In the genomic region with DNA sequence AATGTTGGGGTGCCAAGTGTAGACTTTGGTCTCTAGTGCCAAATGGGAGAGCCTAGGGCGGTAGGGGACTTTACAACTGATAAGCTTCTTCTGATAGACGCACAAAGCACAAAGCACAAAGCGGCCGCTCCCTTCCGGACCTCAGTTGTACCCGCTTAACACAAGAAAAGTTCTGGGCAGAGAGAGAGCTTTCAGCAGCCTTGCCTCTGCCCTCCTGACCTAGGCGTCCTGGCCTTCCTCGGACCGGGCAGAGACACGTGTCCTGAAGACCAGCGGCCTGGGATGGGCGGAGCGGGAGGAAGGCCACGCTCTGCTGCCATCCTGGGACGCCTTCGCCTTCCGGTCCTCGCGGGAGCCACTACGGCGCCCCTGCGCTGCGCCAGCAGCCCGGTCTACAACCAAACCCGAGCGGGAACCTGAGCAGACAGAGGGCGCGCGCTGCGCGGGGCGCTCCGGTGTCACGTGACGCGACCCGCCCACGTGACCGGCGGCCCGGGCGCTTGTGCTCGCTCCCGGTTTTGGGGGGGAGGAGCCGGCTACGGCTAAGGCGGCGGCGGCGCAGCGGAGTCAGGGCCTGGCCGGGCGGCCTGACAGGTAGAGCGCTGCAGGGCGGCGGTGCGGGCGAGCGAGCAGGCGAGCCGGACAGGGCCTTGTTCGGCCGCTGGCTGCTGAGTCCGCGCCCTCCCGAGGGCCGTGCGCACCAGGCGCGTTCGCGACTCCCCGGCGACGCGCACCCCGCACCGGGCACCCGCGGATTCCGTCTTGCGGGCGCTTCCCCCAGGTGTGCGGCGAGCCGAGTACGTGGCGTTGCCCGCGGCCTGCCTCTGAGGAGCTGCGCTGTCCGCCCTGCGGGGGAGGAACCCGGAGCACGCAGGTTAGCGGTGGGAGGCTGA, we compare ENCODE assay signal across 8 mouse cellular contexts. TPM values are rescaled to one million over a fixed set of nuclear protein-coding genes. Genes with fewer than 3 reads are reported as not detected.
A peak's percentile ranks its signal among the peaks of the same experiment; 100 is the strongest.
DNase-seq lines count a peak whose midpoint lies in the region; ATAC-seq and TF ChIP-seq lines count a peak whose summit lies in the region.

A gene (plus strand): TSS at position 499 of the 893 bp plus-strand sequence.

- H3K27me3 ChIP-seq in hindbrain, embryonic 10.5 days (ENCODE audit: insufficient read depth, poor library complexity, severe bottlenecking), result no peaks in the 10 kb centered on the region
- no peaks in the 10 kb centered on the region for H3K27me3 ChIP-seq in lung, postnatal 0 days (replicated peaks; ENCODE audit: insufficient read depth, low read length)

- H3K36me3 ChIP-seq in hindbrain, embryonic 10.5 days, result no peaks in the 10 kb centered on the region
- H3K36me3 ChIP-seq in lung, postnatal 0 days (ENCODE audit: insufficient read depth, low read length), result no peaks in the 10 kb centered on the region

- H3K9me3 ChIP-seq in hindbrain, embryonic 10.5 days, result no peaks in the 10 kb centered on the region
- no peaks in the 10 kb centered on the region for H3K9me3 ChIP-seq in lung, postnatal 0 days (ENCODE audit: low read length)

- peak within 1 kb of the TSS; percentile 99 for H3K27ac ChIP-seq in hindbrain, embryonic 10.5 days
- peak within 1 kb of the TSS; percentile 93 for H3K27ac ChIP-seq in lung, postnatal 0 days (ENCODE audit: low read length)

- H3K9ac ChIP-seq in lung, postnatal 0 days (replicated peaks; ENCODE audit: low read depth), result peak within 1 kb of the TSS; percentile 97

- H3K4me3 ChIP-seq in hindbrain, embryonic 10.5 days, result peak within 1 kb of the TSS; percentile 85
- H3K4me3 ChIP-seq in lung, postnatal 0 days (ENCODE audit: low read depth, low read length), result peak within 1 kb of the TSS; percentile 96

- peak; percentile 92 for ATAC-seq in frontal cortex, adult (ENCODE audit: low TSS enrichment)
- ATAC-seq in lung, postnatal 0 days, result peak; percentile 95

- DNase-seq in MN1 (ENCODE audit: low spot score), result peak; percentile 94
- DNase-seq in cerebellum, adult 9-10 months, result peak; percentile 93
- DNase-seq in hindbrain, embryonic 10.5 days (ENCODE audit: low spot score), result peak; percentile 96
- DNase-seq in layer of hippocampus, adult 9-11 months, result peak; percentile 93
- peak; percentile 96 for DNase-seq in lung, postnatal 0 days (ENCODE audit: low spot score)
- DNase-seq in ovary, postnatal 14 days (ENCODE audit: low spot score), result peak; percentile 88
- DNase-seq in thymus, postnatal 14 days, result peak; percentile 97

- no peak; the same call in 1 of the 2 replicates for TF ChIP-seq EP300 in lung, postnatal 0 days (IDR thresholded peaks at IDR 0.05)

- peak within 1 kb of the TSS; percentile 54 for H3K4me2 ChIP-seq in lung, postnatal 0 days (replicated peaks; ENCODE audit: low read depth, low read length)

- peak; percentile 72 for TF ChIP-seq CTCF in lung, postnatal 0 days (IDR thresholded peaks at IDR 0.05)

- H3K4me1 ChIP-seq in hindbrain, embryonic 10.5 days (replicated peaks), result peaks cover 35% of the 10 kb centered on the region
- H3K4me1 ChIP-seq in lung, postnatal 0 days (ENCODE audit: insufficient read depth, low read depth, low read length), result no peaks in the 10 kb centered on the region

- under 1% methylated on average over 96 of the region's 96 CpGs for WGBS in hindbrain, embryonic 10.5 days
- WGBS in lung, postnatal 0 days, result under 1% methylated on average over 80 of the region's 96 CpGs

RNA-seq across cellular contexts. Expression of the gene that starts here (rescaled TPM):
- polyA plus RNA-seq in hindbrain, embryonic 10.5 days (2016; fragmentation: Nextera tagmentation; extraction: Ambion mirVana), result 97.6 and 109 TPM in 2 replicates
- 15.0 and 15.9 TPM in 2 replicates for polyA plus RNA-seq in lung, postnatal 0 days (2015; fragmentation: Nextera tagmentation; extraction: Ambion mirVana)

Comparison
In these comparisons a context has a peak if more than half of its experiments do, and no peak if none do; other contexts are left out.
1. Peak in every context shown above with its lines: DNase-seq, ATAC-seq, H3K4me3 ChIP-seq and H3K27ac ChIP-seq.